Mouse (Mus musculus) kidney, adult 18-20 months (tissue): ENCODE data around the gene Olfr374.

Experiments used
- DNase-seq: peaks from one replicate; pipeline ENCODE4 v3.0.0; 2021

The Olfr374 gene

GRCm38 (mm10) chr8:72136302-72136978 is 29.6 kb downstream of the Olfr374 start:
- DNase-seq = peak; percentile 62

GRCm38 (mm10) chr8:72137431-72137830 is 30.6 kb downstream of the Olfr374 start:
- no peak for DNase-seq

DNA sequence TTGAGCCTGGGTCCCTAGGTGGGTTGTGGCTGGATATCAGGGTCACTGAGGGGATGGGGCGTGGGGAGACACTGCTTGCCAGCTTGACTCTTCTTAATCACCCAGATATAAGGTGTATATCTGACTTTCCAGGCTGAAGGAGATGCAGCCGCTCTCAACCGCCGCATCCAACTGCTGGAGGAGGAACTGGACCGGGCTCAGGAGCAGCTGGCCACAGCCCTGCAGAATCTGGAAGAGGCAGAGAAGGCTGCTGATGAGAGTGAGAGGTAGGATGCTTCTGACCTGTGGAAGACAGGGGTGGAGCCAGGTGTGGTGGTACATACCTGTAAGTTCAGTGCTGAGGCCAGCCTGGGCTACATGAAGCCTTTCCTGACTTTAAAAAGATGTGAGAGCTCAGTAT is 31.6 kb downstream of the Olfr374 start:
- no peak for DNase-seq

- no peak for DNase-seq
These were observed 36.5 kb downstream of the Olfr374 start for GRCm38 (mm10) chr8:72143256-72143824.

GRCm38 (mm10) chr8:72144345-72144975 is 37.6 kb downstream of the Olfr374 start:
- DNase-seq = no peak

GRCm38 (mm10) chr8:72145511-72145910 is 38.7 kb downstream of the Olfr374 start:
- DNase-seq = no peak

DNA sequence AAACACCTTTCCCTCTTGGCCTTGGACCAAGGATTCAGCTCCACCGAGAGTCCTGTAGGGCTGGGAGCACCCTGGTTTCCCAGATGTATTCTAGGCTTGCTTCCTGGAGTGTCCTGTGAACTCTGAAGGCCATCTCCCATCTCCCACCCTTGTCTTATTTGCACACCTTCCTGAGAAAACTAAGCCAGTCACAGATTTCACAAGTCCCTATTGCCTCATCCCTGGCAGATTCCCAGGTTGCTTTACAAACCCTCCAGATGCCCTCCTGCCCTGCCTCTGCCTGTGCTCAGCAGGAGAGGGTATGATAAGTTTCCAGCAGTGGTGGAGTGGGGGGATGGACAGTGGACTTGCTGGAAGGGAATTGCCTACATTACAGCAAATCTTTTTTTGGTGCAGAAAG is 39.2 kb downstream of the Olfr374 start:
- no peak for DNase-seq

GRCm38 (mm10) chr8:72146556-72146955 is 39.7 kb downstream of the Olfr374 start:
- no peak for DNase-seq

DNA sequence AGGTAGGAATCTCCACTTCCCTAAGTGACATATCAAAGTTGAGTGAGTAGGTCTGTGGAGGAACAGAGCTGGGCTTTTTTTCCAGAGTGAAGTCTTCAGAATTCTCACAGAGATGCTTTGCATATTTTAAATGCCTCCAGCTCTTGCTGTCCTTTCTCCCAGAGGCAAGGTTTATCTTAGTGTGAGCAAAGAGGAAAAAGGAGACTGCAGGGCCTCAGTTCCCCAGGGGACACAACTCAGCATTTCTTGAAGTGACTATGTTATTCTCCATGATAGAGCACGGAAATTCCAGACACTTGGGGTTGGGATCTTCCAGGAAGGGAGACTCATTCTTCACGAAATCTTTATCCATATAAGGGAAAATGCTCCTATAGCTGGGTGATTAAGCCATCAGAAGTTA is 40.4 kb downstream of the Olfr374 start:
- no peak for DNase-seq

DNA sequence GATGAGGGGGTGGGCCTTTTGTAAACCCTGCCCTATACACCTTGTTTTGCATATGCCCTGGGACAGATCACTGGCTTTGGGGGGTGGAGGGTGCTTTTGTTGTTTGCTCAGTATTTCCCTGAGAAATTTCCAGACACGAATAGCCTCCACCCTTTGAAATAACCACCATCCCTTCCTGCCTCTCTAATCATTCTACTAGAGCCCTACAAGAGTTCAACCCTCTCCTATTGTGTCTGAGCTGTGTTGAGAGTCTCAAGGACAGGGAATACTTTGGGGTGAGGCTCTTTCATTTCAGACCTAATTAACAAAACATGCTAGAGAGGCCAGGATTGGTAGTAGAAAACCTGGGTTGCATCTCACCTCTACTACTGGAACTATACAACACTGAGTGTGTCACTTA is 42.2 kb downstream of the Olfr374 start:
- DNase-seq = no peak

- no peak for DNase-seq
These were observed 44.7 kb downstream of the Olfr374 start for GRCm38 (mm10) chr8:72151418-72152078.

DNA sequence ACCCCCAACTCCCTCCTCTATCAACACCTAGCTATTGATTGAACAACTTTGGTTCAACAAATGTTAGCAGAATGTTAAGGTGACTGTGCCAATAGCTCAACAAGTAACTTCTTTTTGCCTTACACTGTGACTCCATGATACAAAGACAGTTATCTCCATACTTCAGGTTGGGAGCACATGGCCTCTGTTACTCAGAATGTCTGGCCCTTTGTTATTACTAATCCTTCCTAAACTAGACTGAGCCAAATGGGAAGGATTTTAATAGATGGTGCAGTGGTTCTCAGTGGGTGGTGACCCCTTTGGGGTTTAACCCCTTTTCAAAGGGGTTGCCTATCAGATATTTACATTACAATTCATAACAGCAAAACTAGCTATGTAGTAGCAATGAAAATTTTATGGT is 46.5 kb downstream of the Olfr374 start:
- no peak for DNase-seq

GRCm38 (mm10) chr8:72158096-72158495 is 51.3 kb downstream of the Olfr374 start:
- no peak for DNase-seq

DNA sequence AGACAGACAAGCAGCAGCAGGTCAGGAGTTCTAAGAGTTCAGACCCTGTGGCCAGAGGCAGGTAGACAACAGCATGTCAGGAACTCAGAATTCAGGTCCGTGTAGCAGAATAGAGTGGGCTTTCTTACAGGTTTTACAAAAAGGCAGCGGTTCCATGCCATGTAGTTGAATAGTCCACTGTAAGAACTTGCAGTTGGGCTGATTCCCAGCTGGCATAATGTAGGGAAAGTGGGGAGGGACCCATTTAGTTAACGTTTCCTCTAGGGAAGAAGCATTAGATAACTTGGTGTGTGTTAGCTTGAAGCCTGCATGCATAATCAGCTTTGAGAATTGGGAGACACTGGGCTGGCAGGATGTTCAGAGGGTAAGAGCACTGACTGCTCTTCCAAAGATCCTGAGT is 51.9 kb downstream of the Olfr374 start:
- DNase-seq = no peak

GRCm38 (mm10) chr8:72160007-72160406 is 53.2 kb downstream of the Olfr374 start:
- DNase-seq = no peak

DNA sequence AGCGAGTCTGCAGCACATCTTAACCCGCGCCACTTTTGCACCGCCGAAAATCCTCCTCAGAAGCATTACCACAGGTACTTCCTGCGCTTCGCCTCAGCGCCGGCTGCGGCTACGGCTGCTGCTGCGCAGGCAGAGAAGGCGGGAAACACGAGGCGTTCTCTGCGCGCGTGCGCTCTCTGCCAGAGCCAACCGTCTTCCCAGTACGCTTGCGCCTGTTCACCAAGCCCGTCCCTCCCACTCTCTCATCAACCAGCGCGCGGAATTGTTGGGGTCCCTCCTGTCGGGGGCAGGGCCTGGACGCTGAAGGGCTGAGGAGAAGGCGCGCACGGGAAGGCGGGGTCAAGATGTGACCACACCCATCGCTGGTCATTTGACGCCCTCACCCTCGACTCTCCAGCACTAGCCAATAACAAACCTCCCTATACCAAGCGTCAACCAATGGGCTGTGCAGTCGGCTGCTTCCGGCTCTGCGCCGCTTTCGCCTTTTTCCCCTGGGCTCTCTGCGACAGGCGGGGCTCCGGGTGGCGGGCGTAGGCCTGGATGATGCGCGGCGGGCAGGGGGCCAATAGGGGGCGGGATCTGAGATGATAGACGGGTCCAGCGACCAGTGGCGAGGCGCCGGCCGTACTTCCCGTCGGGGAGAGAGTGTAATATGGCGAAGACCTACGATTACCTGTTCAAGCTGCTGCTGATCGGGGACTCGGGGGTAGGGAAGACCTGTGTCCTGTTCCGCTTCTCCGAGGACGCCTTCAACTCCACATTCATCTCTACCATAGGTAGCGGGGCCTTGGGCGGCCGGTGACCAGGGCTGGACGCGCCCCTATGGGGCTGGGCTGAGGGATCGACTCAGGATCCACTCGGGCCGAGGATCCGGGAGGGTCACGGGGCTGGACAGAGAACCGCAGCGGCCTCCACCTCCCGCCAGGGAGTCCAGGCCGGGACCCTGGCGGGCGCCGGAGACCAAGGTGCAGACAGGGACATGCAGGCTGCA is 54.2 kb downstream of the Olfr374 start, which contains the start of gene Rab8a:
Gene Rab8a (plus strand): TSS at position 494 of the 991 bp plus-strand sequence.
- DNase-seq = peak; percentile 100

DNA sequence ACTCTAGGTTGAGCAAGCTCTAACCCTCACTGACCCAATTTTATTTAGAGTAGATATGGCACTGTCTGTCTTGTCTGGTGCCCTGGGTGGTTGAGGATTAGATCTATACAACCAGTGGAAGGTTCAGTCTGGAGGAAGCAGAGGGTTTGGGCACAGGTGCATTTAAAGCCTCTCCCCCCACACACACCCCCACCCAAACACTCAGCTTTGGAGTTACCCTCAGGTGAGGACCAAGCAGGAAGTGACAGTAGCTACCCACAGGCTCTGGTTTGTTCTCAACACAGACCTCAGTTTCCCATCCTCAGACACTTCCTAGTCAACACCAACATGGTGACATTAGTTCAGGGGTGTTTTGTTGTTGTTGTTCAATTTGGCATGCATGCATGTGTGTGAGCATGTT is 56.0 kb downstream of the Olfr374 start:
- no peak for DNase-seq
